Mouse (Mus musculus) lung, postnatal 0 days (tissue): ENCODE measurements around the gene Rasgrp1. TPM values are rescaled to one million over a fixed set of nuclear protein-coding genes. Genes with fewer than 3 reads are reported as not detected.

ENCODE experiments used
- ATAC-seq: fragments of 200-750 bp; cut with Nextera tagmentation; 2 replicates; pipeline ENCODE4 v1.8.0; 2017; ENCODE audit warnings: moderate library complexity
- DNase-seq: peaks from one replicate; pipeline ENCODE4 v3.0.0-alpha.2; 2016; ENCODE audit warnings: low spot score
- H3K27ac ChIP-seq: fragments of 300-500 bp; sonication (generic); 2 replicates; pipeline ENCODE4 v1.5.1; 2014; ENCODE audit warnings: antibody characterized with exemption, mild to moderate bottlenecking, low read length, mixed read lengths
- H3K27me3 ChIP-seq: fragments of 300-500 bp; sonication (generic); replicated peaks from 2 replicates; pipeline ENCODE4 v1.6.1; 2014; ENCODE audit warnings: low read length, mixed read lengths; ENCODE audit not compliant: insufficient read depth
- H3K36me3 ChIP-seq: fragments of 300-500 bp; sonication (generic); 2 replicates; pipeline ENCODE4 v1.6.1; 2014; ENCODE audit warnings: low read length, mixed read lengths; ENCODE audit not compliant: insufficient read depth
- H3K4me1 ChIP-seq: fragments of 300-500 bp; sonication (generic); 2 replicates; pipeline ENCODE4 v1.6.1; 2014; ENCODE audit warnings: antibody characterized with exemption, low read depth, low read length, mixed read lengths; ENCODE audit not compliant: insufficient read depth
- H3K4me2 ChIP-seq: fragments of 300-500 bp; sonication (generic); replicated peaks from 2 replicates; pipeline ENCODE4 v1.6.1; 2014; ENCODE audit warnings: low read depth, mild to moderate bottlenecking, low read length, moderate library complexity, mixed read lengths
- H3K4me3 ChIP-seq: fragments of 300-500 bp; sonication (generic); 2 replicates; pipeline ENCODE4 v1.5.1; 2014; ENCODE audit warnings: low read depth, low read length
- H3K9ac ChIP-seq: fragments of 300-500 bp; sonication (generic); replicated peaks from 2 replicates; pipeline ENCODE4 v1.6.1; 2014; ENCODE audit warnings: low read depth, mild to moderate bottlenecking
- H3K9me3 ChIP-seq: fragments of 300-500 bp; sonication (generic); 2 replicates; pipeline ENCODE4 v1.6.1; 2016; ENCODE audit warnings: low read length, mixed read lengths
- CTCF ChIP-seq: IDR thresholded peaks from 2 replicates; pipeline ENCODE4 v1.5.1; 2016; ENCODE audit warnings: antibody characterized with exemption, mild to moderate bottlenecking
- EP300 ChIP-seq: IDR thresholded peaks from 2 replicates; pipeline ENCODE4 v1.6.1; 2016; ENCODE audit warnings: antibody characterized with exemption, mild to moderate bottlenecking, control low read depth
- WGBS: fragments of 180-500 bp; shearing (Covaris S2); extraction: QIAGEN DNeasy Blood & Tissue Kit; methylation state at CpG from one replicate; pipeline ENCODE4 v1.1.7; 2014; 5-methylcytosine and 5-hydroxymethylcytosine counted together
- polyA plus RNA-seq: library from polyadenylated mRNA; unstranded; fragments of >200 nt; fragmentation: Nextera tagmentation; extraction: Ambion mirVana; gene quantifications from 2 replicates; pipeline ENCODE4 v1.2.1, GENCODE M21; 2015

Rasgrp1 gene
- polyA plus RNA-seq, 1 experiment from 2014 or later: 0.30 TPM

DNA sequence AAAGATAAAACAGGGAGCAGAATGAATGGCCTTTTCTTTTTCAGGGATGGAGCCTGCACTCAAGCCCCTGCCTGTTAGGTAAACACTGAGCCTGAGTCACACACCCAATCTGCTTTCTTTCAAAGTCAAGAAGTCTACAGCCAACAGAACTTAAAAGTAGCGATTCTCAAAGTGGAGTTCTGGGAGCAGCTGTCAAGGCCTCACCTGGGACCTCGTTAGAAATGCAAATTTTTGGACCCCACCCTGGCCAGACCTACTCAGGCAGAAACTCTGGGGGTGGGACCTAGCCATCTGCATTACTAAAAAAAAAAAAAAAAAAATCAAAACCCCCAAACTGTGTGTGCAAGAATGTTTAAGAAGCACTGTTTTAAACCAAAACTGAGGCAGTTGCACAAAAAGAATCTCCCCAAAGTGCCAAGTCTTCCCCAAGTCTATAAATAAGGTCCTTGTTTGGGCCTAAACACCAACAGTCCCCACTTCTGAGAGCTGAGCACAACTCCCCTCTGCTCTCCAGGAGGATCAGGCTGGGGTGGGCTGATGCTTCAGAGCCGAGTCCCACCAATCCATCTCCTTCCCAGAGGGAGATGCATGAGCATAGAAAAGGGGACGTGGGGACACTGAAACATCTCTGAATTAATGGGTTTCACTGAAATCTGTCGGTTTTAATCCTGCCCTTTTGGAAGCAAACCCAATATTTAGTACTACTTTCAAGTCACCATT, 5.7 kb downstream of the Rasgrp1 start:
- Histone ChIP-seq H3K9me3 (no peaks in the 10 kb centered on the region), H3K27me3 (no peaks in the 10 kb centered on the region; the same call in 1 of the 2 replicates), H3K9ac (no peak overlapping the region), H3K4me3 (no peak overlapping the region), H3K27ac (no peak overlapping the region), H3K36me3 (no peaks in the 10 kb centered on the region), H3K4me2 (no peak overlapping the region), H3K4me1 (no peaks in the 10 kb centered on the region)
- DNase-seq (no peak), ATAC-seq (no peak)
- 35% methylated on average over 5 of the region's 5 CpGs for WGBS
- TF ChIP-seq CTCF: no peak
- no peak for TF ChIP-seq EP300

DNA sequence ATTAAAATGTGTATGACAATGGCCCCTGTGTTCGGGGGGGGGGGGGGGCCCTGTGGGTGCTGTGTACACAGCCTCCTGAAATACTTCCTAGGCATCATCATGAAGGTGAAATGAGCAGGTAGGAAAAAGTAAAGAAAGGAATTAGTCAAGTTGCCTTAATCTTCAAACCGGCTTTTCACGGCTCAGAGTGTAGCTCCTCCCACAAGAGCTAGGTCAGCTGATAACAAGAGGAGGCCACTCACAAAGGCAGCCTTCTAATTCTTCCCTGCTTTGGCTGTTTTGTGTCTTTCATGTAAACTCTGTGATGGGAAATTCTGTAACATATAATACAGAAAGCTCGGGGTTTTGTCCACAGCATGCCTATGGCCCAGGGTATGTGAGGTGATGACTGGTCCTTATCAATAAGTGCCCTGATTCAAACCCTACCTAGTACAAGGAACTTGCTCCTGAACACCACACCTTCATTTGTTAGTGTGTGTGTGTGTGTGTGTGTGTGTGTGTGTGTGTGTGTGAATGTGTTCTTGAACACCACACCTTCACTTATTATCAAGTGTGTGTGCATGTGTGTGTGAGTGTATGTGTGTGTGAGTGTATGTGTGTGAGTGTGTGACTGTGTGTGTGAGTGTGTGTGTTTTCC, 7.1 kb downstream of the Rasgrp1 start:
- DNase-seq (peak; percentile 59), ATAC-seq (peak; percentile 71)
- Histone ChIP-seq H3K27ac (no peak overlapping the region), H3K9ac (no peak overlapping the region), H3K9me3 (no peaks in the 10 kb centered on the region), H3K4me2 (no peak overlapping the region), H3K27me3 (no peaks in the 10 kb centered on the region), H3K36me3 (no peaks in the 10 kb centered on the region), H3K4me1 (no peaks in the 10 kb centered on the region), H3K4me3 (no peak overlapping the region)
- 23% methylated on average over 4 of the region's 4 CpGs for WGBS
- TF ChIP-seq CTCF (no peak), EP300 (no peak)

DNA sequence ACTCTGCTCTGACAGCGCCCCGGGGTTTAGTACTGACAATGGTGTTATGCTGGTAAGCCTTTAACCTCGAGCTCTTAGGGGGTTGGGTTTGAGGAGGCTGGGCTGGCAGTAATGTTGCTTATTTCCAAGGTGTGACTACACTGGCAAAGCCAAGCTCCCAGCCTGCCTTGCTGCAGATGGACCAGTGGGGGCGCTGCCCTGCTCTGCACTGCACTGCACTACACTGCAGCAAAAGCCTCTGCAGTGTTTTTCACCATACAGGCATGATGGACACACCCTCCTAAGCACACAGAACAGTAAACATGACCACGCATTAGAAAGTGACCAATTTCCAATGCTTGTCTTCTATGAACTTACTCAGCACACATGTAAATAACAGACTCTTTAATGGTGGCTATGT, 11.2 kb downstream of the Rasgrp1 start:
- DNase-seq: peak; percentile 16
- TF ChIP-seq EP300 (no peak), CTCF (peak; percentile 44)
- H3K9me3 ChIP-seq: no peaks in the 10 kb centered on the region
- ATAC-seq: no peak; the same call in 1 of the 2 replicates
- no peaks in the 10 kb centered on the region for H3K4me1 ChIP-seq
- no peaks in the 10 kb centered on the region for H3K27me3 ChIP-seq
- H3K27ac ChIP-seq: no peak overlapping the region
- no peak overlapping the region for H3K4me3 ChIP-seq
- WGBS: 56% methylated on average over 5 of the region's 5 CpGs
- no peak overlapping the region for H3K9ac ChIP-seq
- no peak overlapping the region for H3K4me2 ChIP-seq
- no peaks in the 10 kb centered on the region for H3K36me3 ChIP-seq

DNA sequence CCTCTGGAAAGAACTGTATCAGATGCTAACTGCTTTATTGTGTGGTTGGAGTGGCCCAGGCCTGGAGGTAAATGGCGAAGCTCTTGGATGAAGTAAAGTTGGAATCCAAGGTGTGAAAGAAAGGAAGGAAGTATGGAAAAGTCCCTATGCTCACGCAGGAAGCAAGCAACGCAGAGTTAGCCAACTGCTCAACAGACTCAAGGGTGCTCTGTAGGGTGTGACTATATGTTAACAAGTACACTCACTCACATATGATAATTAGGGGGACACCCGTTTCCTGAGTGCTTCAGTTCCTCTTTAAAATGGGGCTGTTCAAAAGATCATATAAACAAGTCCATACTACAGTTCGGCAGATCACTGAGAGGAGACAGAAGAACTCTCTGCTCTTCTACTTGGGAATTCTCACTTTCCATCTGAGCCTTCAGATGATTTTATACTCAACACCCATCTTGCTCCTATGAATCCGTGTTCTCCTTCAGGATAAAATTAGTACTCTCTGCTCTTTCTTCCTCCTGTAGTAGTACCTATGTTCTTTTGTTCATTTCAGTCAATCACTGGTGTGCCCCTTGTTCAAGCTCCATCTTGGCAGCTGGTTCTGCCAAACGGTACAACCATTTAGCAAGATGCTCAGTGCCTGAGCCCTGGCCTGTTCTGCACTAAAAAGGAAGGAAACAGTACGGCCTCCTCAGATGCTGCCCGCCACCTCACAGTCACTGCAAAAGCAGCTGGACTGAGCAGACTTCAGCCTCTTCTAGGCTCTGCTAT, 14.1 kb downstream of the Rasgrp1 start:
- H3K4me2 ChIP-seq: no peak overlapping the region
- no peak for ATAC-seq
- no peaks in the 10 kb centered on the region for H3K27me3 ChIP-seq
- no peaks in the 10 kb centered on the region for H3K9me3 ChIP-seq
- no peak for DNase-seq
- no peak overlapping the region for H3K9ac ChIP-seq
- TF ChIP-seq EP300: no peak
- no peak for TF ChIP-seq CTCF
- H3K4me3 ChIP-seq: no peak overlapping the region
- H3K36me3 ChIP-seq: no peaks in the 10 kb centered on the region
- H3K27ac ChIP-seq: no peak overlapping the region
- WGBS: 59% methylated on average over 9 of the region's 9 CpGs
- no peaks in the 10 kb centered on the region for H3K4me1 ChIP-seq

DNA sequence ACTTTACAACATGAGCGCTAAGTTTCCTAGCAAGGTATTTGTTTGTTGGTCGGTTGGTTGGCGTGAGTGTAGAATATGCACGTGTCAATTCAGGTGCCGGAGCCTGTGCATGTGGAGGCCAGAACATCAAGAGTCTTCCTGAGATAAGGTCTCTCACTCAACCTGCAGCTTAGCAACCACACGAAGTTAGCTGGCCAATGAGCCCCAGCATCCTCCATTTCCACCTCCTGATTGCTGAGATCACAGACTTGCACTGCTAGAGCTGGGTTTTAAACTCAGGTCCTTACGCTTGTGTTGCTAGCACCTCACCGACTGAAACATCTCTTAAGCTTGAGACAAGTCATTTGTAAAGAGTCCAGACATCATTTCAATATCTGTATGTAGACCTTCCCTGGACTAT, 20.4 kb downstream of the Rasgrp1 start:
- DNase-seq (no peak), ATAC-seq (no peak)
- Histone ChIP-seq H3K9me3 (no peaks in the 10 kb centered on the region), H3K4me2 (no peak overlapping the region), H3K9ac (no peak overlapping the region), H3K4me3 (no peak overlapping the region), H3K36me3 (no peaks in the 10 kb centered on the region), H3K4me1 (no peaks in the 10 kb centered on the region), H3K27me3 (no peaks in the 10 kb centered on the region), H3K27ac (no peak overlapping the region)
- no peak for TF ChIP-seq EP300
- TF ChIP-seq CTCF: no peak
- 82% methylated on average over 8 of the region's 8 CpGs for WGBS

DNA sequence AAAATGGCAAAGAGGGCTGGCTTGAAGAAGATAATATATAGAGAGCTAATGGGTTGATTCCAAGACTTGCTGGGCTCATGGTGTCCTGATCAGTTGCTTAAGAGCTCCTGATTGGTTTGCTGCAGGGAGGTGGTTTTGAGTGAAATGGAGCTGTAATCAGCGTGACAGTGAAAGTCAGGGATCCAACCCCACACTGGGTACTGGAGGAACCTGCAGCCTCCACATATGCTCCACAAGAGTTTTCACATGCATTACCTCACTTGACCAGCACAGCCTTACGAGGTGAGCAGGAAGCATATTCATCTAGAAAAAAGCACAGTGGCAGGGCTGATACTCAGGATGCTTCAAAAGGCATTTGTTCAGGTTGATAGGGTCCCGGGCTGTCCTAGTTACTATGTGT, 21.6 kb downstream of the Rasgrp1 start:
- H3K27me3 ChIP-seq: no peaks in the 10 kb centered on the region
- WGBS: 61% methylated on average over 3 of the region's 3 CpGs
- TF ChIP-seq EP300 (no peak), CTCF (no peak)
- H3K9ac ChIP-seq: no peak overlapping the region
- H3K4me2 ChIP-seq: no peak overlapping the region
- H3K4me1 ChIP-seq: no peaks in the 10 kb centered on the region
- H3K27ac ChIP-seq: no peak overlapping the region
- no peak overlapping the region for H3K4me3 ChIP-seq
- H3K36me3 ChIP-seq: no peaks in the 10 kb centered on the region
- DNase-seq (no peak), ATAC-seq (no peak)
- H3K9me3 ChIP-seq: no peaks in the 10 kb centered on the region
